Mouse (Mus musculus) right cerebral cortex, postnatal 25 days (tissue): ENCODE results near the gene Rps10.
A peak's percentile ranks its signal among the peaks of the same experiment; 100 is the strongest.
"Not testable (repeated sequence)": the region's sequence is repeated elsewhere in the genome, so short reads cannot be mapped to it uniquely, and the experiment has no call there.

Experiments
- DNase-seq: peaks from one replicate; pipeline ENCODE4 v3.0.0; 2022

Gene Rps10

DNA sequence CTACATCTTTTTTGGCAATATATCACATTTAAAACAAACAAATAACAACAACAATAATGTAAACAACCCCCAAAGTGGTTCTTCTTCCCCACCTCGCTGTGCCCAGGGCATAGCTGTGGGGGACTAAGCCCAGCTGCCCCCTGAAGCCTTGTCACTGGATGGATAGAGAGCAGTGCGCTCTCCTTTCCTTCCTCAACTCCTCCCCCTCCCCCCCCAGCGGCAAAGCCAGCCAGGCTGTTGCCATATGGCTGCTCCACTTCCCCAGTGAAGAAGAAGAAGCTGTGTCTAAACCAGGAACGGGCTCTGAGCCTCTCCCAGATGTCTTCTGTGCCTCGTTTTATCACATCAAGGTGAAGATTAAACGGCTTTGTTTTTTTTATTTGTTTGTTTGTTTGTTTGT, 6.6 kb upstream of the Rps10 start:
- peak; percentile 34 for DNase-seq

DNA sequence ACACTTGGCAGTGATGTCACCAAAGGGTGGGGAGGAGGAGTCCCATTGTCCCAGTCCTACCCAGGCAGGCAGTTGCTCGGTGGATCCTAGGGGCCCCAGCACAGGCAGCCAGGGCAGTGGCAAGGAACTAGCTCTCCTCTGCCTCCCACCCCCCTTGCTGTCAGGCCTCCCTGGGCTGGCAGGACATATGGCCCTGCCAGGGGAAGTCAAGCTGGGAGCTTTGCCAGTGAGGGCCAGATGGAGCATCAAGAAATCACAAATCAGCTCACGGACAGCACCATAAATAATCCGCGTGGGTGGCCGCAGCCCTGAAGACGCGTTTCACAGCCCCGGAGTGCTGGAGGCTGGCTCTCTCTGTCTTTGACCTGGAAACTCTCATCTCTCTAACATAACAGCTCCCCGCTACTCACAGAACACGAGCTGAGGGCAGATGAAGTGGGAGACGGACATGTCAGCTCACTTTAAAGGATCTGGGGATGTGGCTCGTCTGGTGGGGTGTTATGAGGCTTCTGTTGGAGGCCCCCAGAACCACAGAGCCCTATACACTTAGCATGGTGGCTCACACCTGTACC, 6.1 kb upstream of the Rps10 start:
- DNase-seq: peak; percentile 82

DNA sequence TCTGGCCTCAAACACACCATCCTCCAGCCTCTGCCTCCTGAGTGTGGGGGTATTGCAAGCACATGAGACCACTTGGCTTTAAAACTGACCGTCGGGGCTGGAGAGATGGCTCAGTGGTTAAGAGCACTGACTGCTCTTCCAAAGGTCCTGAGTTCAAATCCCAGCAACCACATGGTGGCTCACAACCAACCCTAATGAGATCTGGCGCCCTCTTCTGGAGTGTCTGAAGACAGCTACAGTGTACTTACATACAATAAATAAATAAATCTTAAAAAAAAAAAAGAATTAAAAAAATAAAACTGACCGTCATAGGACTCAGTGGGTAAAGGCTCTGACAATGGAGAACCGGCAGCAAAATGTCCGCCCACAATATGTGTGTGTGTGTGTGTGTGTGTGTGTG, 3.4 kb upstream of the Rps10 start:
- not testable (repeated sequence) for DNase-seq

DNA sequence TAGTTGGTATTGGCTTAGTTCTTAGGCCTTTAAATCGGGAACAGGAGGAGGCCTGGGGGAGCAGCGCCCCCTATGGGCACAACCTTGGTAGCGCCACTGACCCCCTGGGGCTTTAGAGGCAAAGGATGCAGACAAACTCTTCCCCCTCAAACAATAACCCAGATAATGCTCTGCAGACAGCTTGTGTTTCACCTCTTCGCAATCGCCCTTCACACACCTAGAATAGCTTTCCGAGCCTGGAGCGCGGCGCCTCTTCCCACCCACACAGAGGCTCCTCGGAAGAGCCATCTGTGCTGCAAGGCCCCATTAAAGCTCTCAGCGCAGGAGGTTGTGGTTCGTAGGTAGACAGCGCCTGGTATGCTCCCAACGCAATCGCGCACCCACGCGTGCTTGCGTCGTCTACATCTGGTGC, 2.5 kb upstream of the Rps10 start:
- peak; percentile 85 for DNase-seq

DNA sequence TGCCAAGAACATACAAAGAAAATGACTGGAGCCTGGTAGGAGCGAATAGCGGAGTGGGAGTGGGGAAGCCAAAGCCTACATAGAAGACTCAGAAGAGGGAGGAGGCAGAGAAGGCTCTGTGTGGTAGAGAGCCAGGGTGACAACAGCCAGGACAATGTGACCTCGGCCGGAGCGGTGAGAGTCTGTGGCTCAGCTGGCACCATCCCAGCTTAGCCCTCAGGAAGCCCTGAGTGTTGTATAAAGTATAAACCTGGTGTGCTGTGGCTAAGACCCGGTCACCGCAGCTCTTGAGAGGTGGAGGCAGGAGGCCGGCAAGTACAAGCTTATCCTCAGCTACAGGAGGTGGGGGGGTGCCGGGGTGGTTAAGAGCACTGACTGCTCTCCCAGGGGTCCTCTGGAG, 864 bp upstream of the Rps10 start:
- no peak for DNase-seq

DNA sequence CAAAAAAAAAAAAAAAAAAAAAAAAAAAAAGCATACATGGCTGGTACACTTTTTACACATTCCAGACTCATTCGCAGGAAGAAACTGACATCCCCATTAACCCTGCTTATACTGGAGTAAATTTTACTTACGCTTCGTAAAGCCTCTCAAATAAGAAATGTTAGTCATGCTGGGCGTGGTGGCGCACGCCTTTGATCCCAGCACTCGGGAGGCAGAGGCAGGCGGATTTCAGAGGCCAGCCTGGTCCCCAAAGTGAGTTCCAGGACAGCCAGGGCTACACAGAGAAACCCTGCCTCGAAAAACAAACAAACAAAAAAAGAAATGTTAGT, 930 bp downstream of the Rps10 start:
- DNase-seq: not testable (repeated sequence)

DNA sequence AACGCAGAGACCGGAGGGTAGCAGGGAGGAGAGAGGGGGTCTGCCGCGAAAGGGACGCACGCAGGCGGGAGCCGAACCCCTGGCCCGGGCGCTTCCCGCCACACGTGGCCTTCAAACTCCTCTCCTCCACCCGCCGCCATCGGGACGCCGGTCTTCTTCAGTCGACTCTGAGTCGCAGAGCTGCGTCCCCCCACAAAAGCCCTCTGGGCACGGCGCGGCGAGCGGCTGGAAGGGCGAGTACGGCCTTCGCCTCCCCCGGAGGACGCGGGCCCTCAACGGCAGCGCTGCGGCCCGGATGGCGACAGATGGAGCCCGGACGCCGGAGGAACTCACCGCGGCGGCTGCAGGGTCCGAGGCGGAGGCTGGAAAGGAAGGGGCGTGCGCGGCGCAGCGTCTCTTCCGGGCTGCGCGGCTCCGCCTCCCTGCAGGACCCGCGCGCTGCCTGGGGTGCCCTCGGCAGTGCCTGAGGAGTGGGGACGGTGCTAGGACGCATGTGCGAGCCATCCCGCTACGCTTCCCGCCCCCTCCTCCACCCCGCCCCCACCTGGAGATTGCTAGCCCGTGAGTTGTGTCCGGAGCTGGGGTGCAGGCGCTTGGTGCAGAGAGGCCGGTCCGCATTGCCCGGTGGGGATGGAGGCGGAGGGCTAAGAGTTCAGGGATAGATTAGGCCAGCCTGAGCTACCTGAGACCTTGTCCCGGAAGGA, 1.4 kb downstream of the Rps10 start, which contains the start of gene RPS10-NUDT3:
TSS of gene RPS10-NUDT3 (minus strand) at position 352 of the 704 bp plus-strand sequence.
- DNase-seq: peak; percentile 90

DNA sequence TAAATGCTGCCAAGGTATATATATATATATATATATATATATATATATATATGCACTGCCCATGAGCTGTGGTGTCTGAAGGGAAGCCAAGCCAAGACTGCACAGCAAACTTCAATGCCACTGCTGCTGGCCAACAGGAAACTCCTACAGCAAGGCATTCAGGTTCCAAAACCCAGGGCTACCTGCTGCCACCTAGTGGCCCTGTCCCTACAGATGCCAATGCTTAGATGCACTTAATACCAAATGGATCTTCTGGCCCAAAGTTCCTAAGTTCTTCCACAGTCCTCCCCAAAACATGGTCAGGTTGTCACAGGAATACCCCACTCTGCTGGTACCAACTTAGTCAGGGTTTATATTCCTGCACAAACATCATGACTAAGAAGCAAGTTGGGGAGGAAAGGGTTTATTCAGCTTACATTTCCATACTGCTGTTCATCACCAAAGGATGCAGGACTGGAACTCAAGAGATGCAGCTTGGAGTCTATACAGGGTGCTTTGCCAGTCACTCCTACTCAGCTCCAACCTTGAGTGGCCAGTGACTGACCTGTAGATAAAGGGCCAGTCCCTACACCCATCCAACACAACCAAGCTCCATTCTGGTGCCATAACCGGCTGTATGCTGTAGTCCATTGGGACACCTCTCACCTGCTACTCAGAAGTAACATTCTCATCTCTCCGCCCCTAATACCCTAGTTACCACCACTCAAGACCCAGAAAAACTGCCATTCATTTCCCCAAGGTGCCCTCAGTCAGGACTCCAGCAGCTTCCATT, 7.0 kb downstream of the Rps10 start:
- DNase-seq: peak; percentile 64

DNA sequence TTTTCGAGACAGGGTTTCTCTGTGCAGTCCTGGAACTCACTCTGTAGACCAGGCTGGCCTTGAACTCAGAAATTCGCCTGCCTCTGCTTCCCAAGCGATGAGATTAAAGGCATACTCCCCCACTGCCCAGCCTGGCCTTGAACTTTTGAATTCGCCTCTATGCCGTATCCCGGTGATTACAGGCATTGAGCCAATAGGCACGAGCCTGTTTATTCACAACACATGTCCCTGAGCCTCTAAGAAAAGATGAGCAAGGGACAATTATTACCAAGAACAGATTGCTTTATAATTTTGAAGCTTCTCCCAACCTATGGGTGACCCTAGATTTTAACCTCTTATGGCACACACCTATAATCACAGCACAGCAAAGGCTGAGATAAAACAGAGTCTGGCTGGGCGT, 8.1 kb downstream of the Rps10 start:
- DNase-seq: no peak

DNA sequence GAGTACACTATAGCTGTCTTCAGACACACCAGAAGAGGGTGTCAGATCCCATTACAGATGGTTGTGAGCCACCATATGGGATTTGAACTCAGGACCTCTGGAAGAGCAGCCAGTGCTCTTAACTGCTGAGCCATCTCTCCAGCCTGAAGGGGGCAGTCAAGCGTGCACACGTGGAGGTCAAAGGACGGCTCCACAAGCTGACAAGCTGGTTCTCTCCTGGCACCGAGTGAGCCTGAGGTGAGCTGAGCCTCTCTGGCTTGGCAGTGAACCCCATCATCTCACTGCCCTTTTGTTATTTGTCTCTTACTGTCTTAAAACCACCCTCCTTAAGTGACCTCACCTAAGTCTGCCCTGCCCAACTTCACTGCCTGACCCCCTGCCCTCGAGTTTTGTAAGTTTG, 9.0 kb downstream of the Rps10 start:
- DNase-seq: no peak

DNA sequence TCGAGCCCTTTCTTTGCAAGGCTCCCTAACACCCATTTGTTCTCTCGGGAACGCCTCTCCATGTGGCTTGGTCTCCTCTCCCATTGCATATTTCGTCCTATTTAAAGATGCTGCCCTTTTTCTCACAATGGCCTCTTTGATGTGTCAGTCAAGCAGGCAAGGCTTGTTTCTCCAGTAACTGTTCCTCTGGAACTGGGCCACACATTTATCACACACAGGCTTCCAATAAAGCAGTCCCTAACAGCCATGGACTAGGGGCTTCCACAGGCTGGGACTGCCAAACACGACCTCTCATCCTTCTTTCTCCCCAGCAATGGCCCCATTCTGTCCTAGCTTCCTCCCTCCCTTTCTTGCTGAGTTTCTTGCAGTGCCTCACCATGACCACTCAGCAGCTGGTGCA, 9.8 kb downstream of the Rps10 start:
- DNase-seq: no peak

DNA sequence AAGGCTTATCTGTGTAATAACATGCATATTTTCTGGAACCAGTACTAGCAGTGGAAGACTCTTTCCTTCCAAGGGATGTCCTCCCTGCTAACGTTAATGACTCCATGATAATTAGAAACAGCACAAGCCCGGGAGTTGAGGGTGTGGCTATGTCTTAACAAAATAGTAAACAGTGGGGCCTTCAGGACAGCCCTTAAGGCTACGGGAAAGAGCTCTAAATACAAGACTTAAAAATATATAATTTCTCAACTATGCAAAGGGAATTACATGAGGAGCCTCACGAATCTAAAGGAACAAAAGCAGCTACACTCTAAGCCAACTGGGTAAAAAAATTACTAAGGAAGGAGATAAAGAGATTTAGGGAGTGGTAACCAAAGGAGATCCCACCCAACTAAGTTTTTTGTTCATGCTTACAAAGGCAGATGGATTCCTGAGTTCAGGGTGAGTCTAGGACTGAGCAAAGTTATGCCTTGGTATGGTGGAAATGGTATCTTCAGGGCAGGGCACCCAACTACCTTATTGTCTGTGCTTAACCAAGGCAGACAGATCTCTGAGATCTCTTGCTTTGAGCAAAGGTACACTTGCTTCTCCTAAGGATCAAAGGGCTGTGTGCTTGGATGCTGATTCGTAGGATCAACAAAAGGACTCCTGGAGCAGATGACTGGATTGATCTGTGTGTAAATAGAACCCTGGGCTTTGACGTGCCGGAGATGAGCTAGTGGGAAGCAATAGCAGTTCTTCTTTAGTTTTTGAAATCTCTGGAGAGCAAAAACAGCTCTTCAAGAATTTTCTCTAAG, 10.8 kb downstream of the Rps10 start:
- DNase-seq: no peak

DNA sequence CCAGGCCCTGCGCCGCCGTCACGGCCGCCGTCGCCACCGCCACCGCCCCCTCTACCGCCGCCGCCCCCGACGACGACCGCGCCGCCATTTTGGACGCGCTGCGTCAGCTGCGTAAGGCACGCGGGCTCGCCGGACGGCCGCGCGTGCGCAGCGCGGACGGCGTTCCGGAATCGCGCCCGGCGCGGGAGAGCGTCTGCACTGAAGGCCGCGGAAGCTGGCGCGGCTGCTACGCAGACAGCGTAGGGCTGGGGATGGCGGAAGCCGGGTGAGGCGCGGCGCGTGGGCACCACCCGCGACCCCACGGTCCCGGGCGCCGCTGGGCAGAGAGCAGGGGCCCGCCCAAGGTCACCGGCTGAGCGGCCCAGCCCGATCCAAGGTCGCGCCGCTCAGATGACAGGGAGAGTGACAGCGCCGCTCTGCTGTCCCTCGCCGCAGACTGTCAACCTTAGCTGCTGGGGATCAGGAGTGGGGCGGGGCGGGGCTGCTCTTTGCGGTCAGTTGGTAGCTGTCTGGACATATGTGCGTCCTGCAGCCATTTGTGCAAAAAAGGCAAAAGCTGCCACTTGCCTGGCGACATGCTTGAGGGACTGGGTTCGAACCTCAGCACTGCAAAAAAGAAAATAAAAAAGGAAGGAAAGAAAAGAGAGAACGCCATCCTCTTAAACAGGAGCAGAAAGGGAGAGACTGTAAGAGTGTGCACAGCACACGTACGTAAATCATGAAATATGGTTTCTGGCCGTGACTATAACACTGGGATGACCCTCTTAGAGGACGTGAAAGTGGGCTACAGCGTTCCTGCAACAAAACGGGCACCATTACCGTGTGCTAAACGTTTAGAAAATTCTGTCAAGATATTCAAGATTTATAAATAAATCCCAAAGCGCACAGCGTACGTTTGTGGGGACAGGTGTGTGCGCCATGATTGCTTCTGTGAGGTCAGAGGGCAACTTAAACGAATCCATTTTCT, 12.8 kb downstream of the Rps10 start, which contains the start of gene Nudt3:
TSS of gene Nudt3 (minus strand) at position 136 of the 967 bp plus-strand sequence.
- peak; percentile 91 for DNase-seq

DNA sequence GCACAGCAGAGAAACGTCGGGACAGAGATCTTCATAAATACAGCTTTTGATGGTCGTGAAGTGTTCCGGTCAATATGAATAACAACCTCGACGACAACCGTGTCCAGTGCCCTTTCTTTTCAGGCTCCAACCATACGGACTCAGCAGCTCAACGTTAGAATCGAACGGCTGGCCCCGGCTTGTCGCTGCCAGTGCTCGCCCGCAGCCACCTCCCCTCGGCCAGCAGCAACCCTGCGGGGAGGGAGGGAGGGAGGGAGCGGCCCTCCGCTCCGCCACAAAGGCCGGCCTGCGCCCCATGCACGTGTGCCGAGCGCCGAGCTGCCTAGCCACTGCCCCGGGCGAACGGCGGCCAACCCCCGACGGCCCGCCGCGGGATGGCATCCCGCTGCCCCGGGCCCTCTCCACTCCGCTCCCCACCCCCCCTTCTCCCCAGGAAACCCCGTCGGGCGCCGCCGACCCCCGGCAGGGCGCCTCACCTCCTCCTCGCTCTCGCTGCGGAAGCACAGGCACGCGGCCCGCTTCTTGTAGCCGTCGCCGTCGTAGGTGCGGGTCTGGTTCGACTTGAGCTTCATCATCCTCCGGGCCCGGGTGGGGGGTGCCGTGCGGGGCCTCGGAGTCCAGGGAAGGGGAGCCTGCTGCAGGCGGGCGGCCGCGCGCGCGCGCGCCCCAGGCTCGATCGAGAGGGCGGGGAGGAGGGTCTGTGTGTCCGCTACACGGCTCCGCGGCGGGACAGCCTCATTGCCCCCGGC, 13.7 kb downstream of the Rps10 start:
- DNase-seq: no peak

DNA sequence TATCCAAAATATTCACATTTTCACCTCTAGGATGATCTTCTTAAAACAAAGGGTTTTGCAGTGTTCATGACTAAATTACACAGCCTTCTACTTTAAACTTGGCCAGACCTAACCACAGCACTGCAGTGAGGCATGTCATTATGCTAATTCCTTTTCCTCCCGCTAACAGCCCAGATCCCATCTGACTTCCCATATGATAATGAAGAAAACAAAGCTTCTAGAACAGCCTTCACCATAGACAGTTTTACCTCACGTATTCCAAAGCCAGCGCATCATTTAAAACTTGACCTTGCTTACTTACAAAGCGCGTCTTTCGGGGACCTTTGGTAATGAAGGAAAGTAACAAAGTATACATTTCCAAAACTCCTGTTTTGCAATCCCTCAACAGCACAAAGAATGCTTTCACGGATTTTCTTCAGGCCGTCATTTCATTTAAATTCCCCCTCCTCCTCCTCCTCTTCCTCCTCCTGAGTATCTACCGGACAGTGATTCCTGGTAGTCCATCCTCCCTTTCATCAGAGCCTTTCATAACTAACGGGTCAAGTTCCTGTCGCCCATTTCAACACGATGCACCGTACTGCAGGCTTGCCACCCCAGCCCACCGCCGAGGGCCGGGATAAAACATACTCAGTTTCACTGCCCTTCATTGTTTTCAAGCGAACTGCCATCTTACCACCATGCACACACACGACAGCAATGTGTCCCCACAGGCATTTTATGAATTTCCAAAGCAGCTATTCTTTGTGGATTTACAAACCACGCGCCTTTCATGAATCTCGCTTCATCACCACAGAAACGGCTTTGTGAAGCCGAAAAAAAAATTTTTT, 14.6 kb downstream of the Rps10 start:
- no peak for DNase-seq

DNA sequence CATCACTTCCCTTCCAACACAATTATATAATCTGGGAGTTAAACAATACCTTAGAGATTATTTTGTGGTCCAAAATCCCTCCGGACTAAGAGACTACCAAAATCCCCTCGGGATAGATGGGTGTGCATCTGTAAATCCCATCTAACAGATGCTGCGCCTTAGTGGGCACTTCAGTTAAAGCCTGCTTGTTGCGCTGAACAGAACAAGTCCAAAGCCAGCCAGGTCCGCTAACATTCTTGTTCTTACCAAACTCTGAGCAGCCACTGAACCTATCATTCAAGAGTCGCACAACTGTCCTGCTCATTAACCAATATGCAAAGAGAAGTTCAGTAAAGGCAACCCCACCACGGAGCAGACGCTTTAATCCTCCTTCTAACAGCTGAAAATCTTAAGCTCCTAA, 15.3 kb downstream of the Rps10 start:
- DNase-seq: no peak

DNA sequence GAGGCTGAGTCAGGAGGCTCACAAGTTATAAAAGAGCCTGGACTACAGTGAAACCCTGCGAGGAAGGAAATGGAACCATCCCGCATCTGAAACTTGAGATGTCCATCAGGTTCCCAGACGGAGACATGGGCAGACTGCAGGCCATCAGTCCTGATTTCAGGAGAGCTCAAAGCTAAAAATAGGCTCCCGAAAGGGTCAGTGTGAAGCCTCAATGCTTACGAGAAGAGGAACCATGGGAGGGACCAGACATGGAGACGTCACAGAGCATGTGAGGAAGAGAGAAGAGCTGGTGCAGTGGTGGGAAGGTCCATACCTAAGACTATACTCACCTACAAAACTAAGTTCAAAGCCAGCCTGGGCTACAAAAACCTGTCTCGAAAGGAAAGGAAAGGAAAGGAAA, 21.1 kb downstream of the Rps10 start:
- DNase-seq: no peak

DNA sequence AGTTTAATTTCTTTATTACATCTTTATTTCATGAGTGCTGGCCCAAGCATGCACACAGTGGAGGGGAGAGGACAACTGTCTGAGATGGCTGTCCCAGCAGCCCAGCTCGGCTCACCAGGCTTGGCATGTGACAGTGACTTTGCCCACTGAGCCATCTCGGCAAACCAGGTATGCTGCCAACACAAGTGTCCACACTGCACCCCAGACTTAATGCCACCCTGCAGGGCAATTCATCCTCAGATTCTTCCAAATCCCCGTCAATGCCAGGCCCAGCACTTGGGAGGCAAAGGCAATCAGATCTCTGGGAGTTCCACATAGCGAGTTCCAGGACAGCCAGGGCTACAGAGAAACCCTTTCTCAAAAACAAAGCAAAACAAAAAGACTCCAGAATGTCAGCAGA, 23.5 kb downstream of the Rps10 start:
- no peak for DNase-seq

DNA sequence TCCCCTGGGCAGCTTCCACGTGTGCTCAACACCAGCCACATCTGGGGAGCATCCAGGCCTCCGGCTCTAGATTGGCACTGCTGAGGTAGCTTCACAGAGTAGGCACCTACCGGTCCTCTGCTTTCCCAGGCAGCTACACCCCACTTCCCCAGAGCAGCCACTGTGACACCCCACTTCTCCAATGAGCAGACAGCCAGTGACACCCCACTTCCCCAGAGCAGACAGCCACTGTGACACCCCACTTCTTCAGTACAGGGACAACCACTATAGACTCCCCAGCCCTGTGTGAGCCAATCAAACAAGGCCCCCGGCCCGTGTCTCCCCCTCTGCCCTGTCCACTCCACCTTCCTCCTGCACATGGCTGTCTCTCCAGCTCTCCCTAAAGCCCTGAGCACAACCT, 24.5 kb downstream of the Rps10 start:
- DNase-seq: no peak

DNA sequence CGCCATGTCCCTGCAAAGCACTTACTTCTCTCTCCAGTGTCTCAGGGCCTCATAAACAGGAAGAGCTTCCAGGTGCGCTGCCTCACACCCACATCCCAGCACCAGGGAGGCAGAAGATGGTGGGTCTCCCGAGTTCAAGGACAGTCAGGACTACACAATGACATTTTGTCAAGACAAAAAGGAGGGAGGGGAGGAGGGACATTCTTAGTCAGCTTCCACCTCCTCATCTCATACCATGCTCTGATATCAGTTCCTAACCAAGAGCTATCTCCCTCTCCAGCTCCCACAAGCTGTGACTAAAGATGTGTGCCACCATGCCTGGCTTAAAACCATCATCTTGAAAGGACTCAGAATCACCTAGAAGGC, 25.0 kb downstream of the Rps10 start:
- DNase-seq: no peak
